Mouse (Mus musculus) erythroblast, embryonic 14.5 days (primary cell): ENCODE measurements around the gene D630003M21Rik.

Experiments
- GATA1 ChIP-seq: IDR thresholded peaks from 2 replicates; pipeline ENCODE4 v1.6.1; 2012; ENCODE audit warnings: low read length, inconsistent platforms, mixed read lengths
- TAL1 ChIP-seq: IDR thresholded peaks from 3 replicates; pipeline ENCODE4 v1.6.1; 2012; ENCODE audit warnings: low read length, inconsistent platforms, mixed read lengths

- no peak for TF ChIP-seq GATA1
- TF ChIP-seq TAL1: no peak
These were observed 29.8 kb upstream of the D630003M21Rik start for GRCm38 (mm10) chr2:158258781-158259180.
